36 mouse cellular contexts compared by ENCODE assay signal in genomic region chr9:21811170-21811569, GRCm38 (mm10). TPM values are rescaled to one million over a fixed set of nuclear protein-coding genes. Genes with fewer than 3 reads are reported as not detected.
"Had no signal": no experiment of that assay in that cellular context is flagged by ENCODE, and none has a peak within 500 bp of the region (broad histone marks: within the 10 kb centered on the region; RNA-seq: fewer than 3 reads in every experiment).

No protein-coding gene starts in this region.

- H3K27me3 ChIP-seq: heart, embryonic 13.5 days; heart, embryonic 15.5 days; hindbrain, embryonic 12.5 days; intestine, embryonic 15.5 days; limb, embryonic 12.5 days; liver, embryonic 13.5 days; liver, embryonic 15.5 days had no signal

- H3K4me3 ChIP-seq: heart, adult 2 months; heart, embryonic 13.5 days; heart, embryonic 15.5 days; hindbrain, embryonic 12.5 days; intestine, embryonic 15.5 days; left cerebral cortex, adult 2 months; limb, embryonic 10.5 days; limb, embryonic 12.5 days; liver, embryonic 13.5 days; liver, embryonic 15.5 days had no signal

- H3K36me3 ChIP-seq: intestine, embryonic 15.5 days had no signal

- H3K4me2 ChIP-seq: heart, embryonic 11.5 days; heart, embryonic 13.5 days; heart, embryonic 15.5 days; hindbrain, embryonic 12.5 days; hindbrain, embryonic 14.5 days; intestine, embryonic 15.5 days; limb, embryonic 12.5 days; liver, embryonic 11.5 days; liver, embryonic 13.5 days; liver, embryonic 15.5 days had no signal

- H3K27ac ChIP-seq: heart, adult 2 months; heart, embryonic 13.5 days; heart, embryonic 15.5 days; hindbrain, embryonic 12.5 days; hindbrain, embryonic 14.5 days; intestine, embryonic 15.5 days; left cerebral cortex, adult 2 months; limb, embryonic 10.5 days; limb, embryonic 12.5 days; liver, embryonic 13.5 days; liver, embryonic 15.5 days had no signal

- DNase-seq: gastrocnemius, postnatal 14 days; gastrocnemius, postnatal 36 days; heart, adult 11 months; heart, adult 2 months; heart, postnatal 14 days; heart, postnatal 36 days; kidney, adult 18-20 months; kidney, adult 8-10 months; kidney, postnatal 10 days; kidney, postnatal 25 days; kidney, postnatal 4 days; layer of hippocampus, adult 9-11 months; layer of hippocampus, postnatal 36 days; liver; liver, embryonic 13.5 days had no signal

- ATAC-seq: hindbrain, embryonic 16.5 days; inflammation-experienced regulatory T-cells, adult 6 months; intestine, embryonic 15.5 days; intestine, postnatal 0 days had no signal

- H3K4me1 ChIP-seq: heart, embryonic 13.5 days; hindbrain, embryonic 12.5 days; intestine, embryonic 15.5 days; limb, embryonic 12.5 days had no signal

- H3K9me3 ChIP-seq: heart, embryonic 13.5 days; heart, embryonic 15.5 days; hindbrain, embryonic 12.5 days; intestine, embryonic 15.5 days; limb, embryonic 10.5 days; limb, embryonic 12.5 days; liver, embryonic 13.5 days; liver, embryonic 15.5 days had no signal

- H3K9ac ChIP-seq: heart, embryonic 13.5 days; heart, embryonic 15.5 days; hindbrain, embryonic 12.5 days; hindbrain, embryonic 14.5 days; intestine, embryonic 15.5 days; limb, embryonic 12.5 days; liver, embryonic 13.5 days; liver, embryonic 15.5 days had no signal

RNA-seq across cellular contexts. Expression of gene Kank2, which starts 12.6 kb away (rescaled TPM):
- polyA plus RNA-seq: inflammation-experienced regulatory T-cells, adult 6 months had no signal

RNA-seq across cellular contexts. Expression of gene Angptl8, which starts 24.1 kb away (rescaled TPM):
- total RNA-seq: gastrocnemius, adult 8-10 months; gastrocnemius, postnatal 14 days; gastrocnemius, postnatal 36 days; heart, adult 2 months; heart, postnatal 14 days; heart, postnatal 36 days; hematopoietic stem cell, adult 5-6 weeks; layer of hippocampus, adult 18-20 months; layer of hippocampus, adult 8-10 months; layer of hippocampus, postnatal 14 days; layer of hippocampus, postnatal 36 days; left cerebral cortex, adult 2 months; left cerebral cortex, postnatal 14 days; left cerebral cortex, postnatal 36 days had no signal
- polyA plus RNA-seq: inflammation-experienced regulatory T-cells, adult 6 months had no signal
